Mouse (Mus musculus): Measurements from ENCODE around the gene Gsc.
"Not testable (repeated sequence)": the region's sequence is repeated elsewhere in the genome, so short reads cannot be mapped to it uniquely, and the experiment has no call there.

Gsc gene

GRCm38 (mm10) chr12:104453002-104453401 lies 20.1 kb downstream of the Gsc start:
- no peak for DNase-seq (ENCODE audit: low spot score in 2 of 2)

GRCm38 (mm10) chr12:104450257-104450656 lies 22.9 kb downstream of the Gsc start:
- DNase-seq (ENCODE audit: low spot score in 2 of 2), result no peak

GRCm38 (mm10) chr12:104448099-104448498 lies 25.0 kb downstream of the Gsc start:
- peak in 1 of 2 experiments; percentile 26 for DNase-seq (ENCODE audit: low spot score in 2 of 2)

- DNase-seq (ENCODE audit: low spot score in 2 of 2), result not testable (repeated sequence)
These were observed 26.1 kb downstream of the Gsc start for GRCm38 (mm10) chr12:104447056-104447455.

GRCm38 (mm10) chr12:104443716-104444115 lies 29.4 kb downstream of the Gsc start:
- no peak for DNase-seq (ENCODE audit: low spot score in 2 of 2)

GRCm38 (mm10) chr12:104440087-104440760 lies 32.9 kb downstream of the Gsc start:
- DNase-seq (ENCODE audit: low spot score in 2 of 2), result peak; percentile 73 to 91

GRCm38 (mm10) chr12:104433951-104434735 lies 39.0 kb downstream of the Gsc start:
- no peak for DNase-seq (ENCODE audit: low spot score in 2 of 2)

- no peak for DNase-seq (ENCODE audit: low spot score in 2 of 2)
These were observed 39.9 kb downstream of the Gsc start for GRCm38 (mm10) chr12:104433214-104433613.

GRCm38 (mm10) chr12:104431359-104431758 lies 41.8 kb downstream of the Gsc start:
- no peak for DNase-seq (ENCODE audit: low spot score in 2 of 2)

- no peak for DNase-seq (ENCODE audit: low spot score in 2 of 2)
These were observed 46.2 kb downstream of the Gsc start for GRCm38 (mm10) chr12:104426915-104427314.

- no peak for DNase-seq (ENCODE audit: low spot score in 2 of 2)
These were observed 47.5 kb downstream of the Gsc start for GRCm38 (mm10) chr12:104425591-104425990.

GRCm38 (mm10) chr12:104422615-104423392 lies 50.3 kb downstream of the Gsc start:
- no peak for DNase-seq (ENCODE audit: low spot score in 2 of 2)
